Mouse (Mus musculus): ENCODE data around the gene Gm8909. TPM values are rescaled to one million over a fixed set of nuclear protein-coding genes. Genes with fewer than 3 reads are reported as not detected.

The Gm8909 gene
- 12.4 TPM for polyA plus RNA-seq (2017; shearing (Covaris generic))

DNA sequence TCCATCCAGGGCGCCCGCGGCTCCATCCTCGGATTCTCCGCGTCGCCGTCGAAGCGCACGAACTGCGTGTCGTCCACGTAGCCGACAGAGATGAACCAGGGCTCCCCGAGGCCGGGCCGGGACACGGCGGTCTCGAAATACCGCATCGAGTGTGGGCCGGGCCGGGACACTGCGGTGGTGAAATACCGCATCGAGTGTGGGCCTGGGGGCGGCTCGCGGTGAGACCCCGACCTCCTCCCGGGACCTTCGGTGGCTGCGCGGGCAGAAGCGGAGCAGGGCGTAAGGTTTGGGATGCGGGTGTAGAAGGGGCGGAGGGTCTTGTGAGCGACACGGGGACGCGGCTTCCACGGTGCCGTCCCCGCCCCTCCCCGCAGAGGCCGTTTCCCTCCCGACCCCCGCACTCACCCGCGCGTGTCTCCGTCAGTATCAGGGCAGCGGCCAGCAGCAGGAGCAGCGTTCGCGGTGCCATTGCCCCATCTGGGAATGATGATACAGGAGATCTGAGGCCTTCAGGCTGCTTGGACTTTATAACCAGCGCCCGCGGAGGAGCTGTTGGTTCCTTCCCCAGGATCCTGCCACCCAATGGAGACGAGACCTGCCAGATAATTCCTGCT lies at the start of gene Gm8909:
Gene Gm8909 (minus strand): TSS at position 499 of the 614 bp plus-strand sequence.

DNA sequence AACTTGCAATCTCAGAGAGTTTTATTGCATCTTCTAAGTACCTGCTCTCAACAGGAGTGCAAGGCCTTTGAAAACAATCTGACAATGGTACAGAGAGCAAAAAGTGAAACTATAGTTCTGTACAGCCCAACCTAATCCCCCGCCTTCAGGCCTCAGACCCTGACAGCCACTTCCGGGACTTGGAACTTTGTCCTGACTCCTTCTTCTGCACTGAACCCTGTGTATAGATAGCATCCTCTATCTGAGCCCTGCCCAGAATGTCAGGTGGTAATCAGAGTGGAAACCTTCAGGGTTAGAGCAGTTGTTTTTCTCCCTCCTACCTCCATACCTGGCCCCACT lies 21.8 kb upstream of the Gm8909 start, which contains the start of gene H2-T3:
Gene H2-T3 (minus strand): TSS at position 119 of the 339 bp plus-strand sequence.

DNA sequence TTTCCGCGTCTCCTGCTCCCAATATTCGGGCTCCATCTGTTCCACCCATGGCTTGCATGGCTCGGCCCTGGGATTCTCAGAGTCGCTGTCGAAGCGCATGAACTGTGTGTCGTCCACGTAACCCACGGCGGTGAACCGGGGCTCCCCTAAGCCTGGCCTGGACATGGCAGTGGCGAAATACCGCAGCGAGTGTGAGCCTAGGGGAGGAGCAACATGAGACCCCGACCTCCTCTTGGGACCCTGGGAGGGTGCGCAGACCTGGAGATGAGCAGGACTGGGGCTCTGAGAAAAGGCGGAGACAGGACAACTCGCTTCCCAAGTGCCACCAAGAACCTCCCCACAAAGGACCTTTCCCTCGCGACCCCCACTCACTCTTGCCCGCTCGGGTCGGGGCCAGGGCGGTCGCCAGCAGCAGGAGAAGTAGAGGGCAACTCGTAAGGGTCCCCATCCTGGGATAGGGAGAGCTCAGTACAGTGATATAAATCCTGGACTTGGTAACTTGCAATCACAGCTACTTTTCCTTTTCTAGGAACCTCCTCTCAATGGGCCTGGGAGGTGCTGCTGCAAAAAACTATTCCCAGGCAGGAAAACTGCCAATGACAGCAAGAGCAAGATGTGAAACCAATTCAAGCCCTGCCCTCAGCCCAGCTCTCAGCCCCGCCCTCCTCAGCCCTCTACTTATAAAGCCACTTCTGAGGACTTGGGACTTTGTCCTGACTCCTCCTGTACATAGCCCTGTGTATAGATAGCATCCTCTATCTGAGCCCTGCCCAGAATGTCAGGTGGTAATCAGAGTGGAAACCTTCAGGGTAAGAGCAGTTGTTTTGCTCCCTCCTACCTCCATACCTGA lies 39.1 kb downstream of the Gm8909 start, which contains the start of gene Gm7030:
Gene Gm7030 (minus strand): TSS at position 458 of the 850 bp plus-strand sequence.

DNA sequence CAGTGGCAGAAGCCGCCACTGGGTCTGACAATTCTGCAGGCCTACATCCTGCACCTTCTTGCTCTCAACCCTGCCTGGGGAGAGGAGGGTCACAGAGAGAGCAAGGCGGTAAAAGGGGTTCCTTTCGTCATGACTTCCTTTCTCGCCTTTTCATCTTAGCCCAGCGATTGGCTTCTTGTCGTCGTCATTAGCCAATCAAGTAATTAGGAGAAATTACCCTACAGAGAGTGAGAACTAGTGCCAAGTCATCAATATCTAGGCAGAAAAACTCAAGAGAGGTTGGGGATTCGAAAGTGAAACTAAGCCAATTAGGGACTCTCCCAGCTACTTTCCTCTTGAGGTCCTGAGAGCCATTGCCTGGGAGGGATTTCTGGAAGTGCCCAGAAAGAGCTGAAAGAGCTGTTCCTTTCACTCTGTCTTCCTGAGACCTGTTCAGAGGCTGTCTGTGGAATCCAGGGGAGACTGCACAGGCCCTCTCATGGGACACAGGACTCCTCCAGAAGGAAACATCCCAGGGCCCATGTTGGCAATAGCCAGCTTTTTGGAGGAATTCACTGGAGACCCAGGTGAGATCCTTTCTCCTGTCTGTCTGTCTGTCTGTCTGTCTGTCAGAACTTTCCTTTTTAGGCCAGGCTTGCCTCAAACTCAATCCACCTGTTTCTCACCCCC lies 46.9 kb downstream of the Gm8909 start, which contains the start of gene Gm19684:
Gene Gm19684 (plus strand): TSS at position 327 of the 669 bp plus-strand sequence.

Other genes with a start within 250 kb of the Gm8909 start
- gene Abcf1, start 198.8 kb downstream of the Gm8909 start, polyA plus RNA-seq (2017; shearing (Covaris generic)) = 174 TPM
- 20.4 TPM for gene Gnl1, start 188.7 kb downstream of the Gm8909 start, polyA plus RNA-seq (2017; shearing (Covaris generic))
- 23.3 TPM for gene Prr3, start 188.3 kb downstream of the Gm8909 start, polyA plus RNA-seq (2017; shearing (Covaris generic))
- gene H2-T24, start 148.0 kb downstream of the Gm8909 start, polyA plus RNA-seq (2017; shearing (Covaris generic)) = 19.4 TPM
- 776 TPM for gene H2-T23, start 135.7 kb downstream of the Gm8909 start, polyA plus RNA-seq (2017; shearing (Covaris generic))
- gene H2-T22, start 125.8 kb downstream of the Gm8909 start, polyA plus RNA-seq (2017; shearing (Covaris generic)) = 250 TPM
- gene Gm6034, start 125.6 kb downstream of the Gm8909 start, polyA plus RNA-seq (2017; shearing (Covaris generic)) = 0.24 TPM
- gene Gm11127, start 110.2 kb downstream of the Gm8909 start, polyA plus RNA-seq (2017; shearing (Covaris generic)) = 0.30 TPM
- 1.5 TPM for gene Gm19684, start 46.9 kb downstream of the Gm8909 start, polyA plus RNA-seq (2017; shearing (Covaris generic))
- gene Gm7030, start 39.1 kb downstream of the Gm8909 start, polyA plus RNA-seq (2017; shearing (Covaris generic)) = not detected
- 0.65 TPM for gene H2-T3, start 21.8 kb upstream of the Gm8909 start, polyA plus RNA-seq (2017; shearing (Covaris generic))
- gene Rpp21, start 89.5 kb upstream of the Gm8909 start, polyA plus RNA-seq (2017; shearing (Covaris generic)) = 190 TPM
- 25.1 TPM for gene Trim39, start 103.7 kb upstream of the Gm8909 start, polyA plus RNA-seq (2017; shearing (Covaris generic))
- not detected for gene H2-M10.2, start 118.0 kb upstream of the Gm8909 start, polyA plus RNA-seq (2017; shearing (Covaris generic))
- gene H2-M10.1, start 157.6 kb upstream of the Gm8909 start, polyA plus RNA-seq (2017; shearing (Covaris generic)) = not detected
- gene H2-M10.3, start 199.9 kb upstream of the Gm8909 start, polyA plus RNA-seq (2017; shearing (Covaris generic)) = not detected

Data from inflammation-experienced regulatory T-cells, adult 16 weeks (primary cell).